Mouse (Mus musculus) thymus, adult 2 months (tissue): Measurements from ENCODE around the gene Grk3.

Experiments
- CTCF ChIP-seq: fragments of 200-500 bp; IDR thresholded peaks from 2 replicates; pipeline ENCODE4 v1.5.1; 2012; ENCODE audit warnings: mild to moderate bottlenecking, control low read depth, low read length, moderate library complexity, borderline replicate concordance; ENCODE audit not compliant: control insufficient read depth, poor library complexity, insufficient read depth; ENCODE audit errors: extremely low read depth
- POLR2A ChIP-seq: fragments of 200-500 bp; IDR thresholded peaks from 2 replicates; pipeline ENCODE4 v1.6.1; 2012; ENCODE audit warnings: mild to moderate bottlenecking, low read length, control low read depth, moderate library complexity; ENCODE audit not compliant: control insufficient read depth, poor library complexity, insufficient read depth; ENCODE audit errors: extremely low read depth

- TF ChIP-seq CTCF (no peak), POLR2A (no peak)
Measured at GRCm38 (mm10) chr5:112936632-112937031, 79.0 kb downstream of the Grk3 start.
